Mouse (Mus musculus) lung, embryonic 16.5 days (tissue): Measurements from ENCODE around the gene Pdgfa. TPM values are rescaled to one million over a fixed set of nuclear protein-coding genes. Genes with fewer than 3 reads are reported as not detected.

Experiments used
- ATAC-seq: fragments of 200-750 bp; cut with Nextera tagmentation; 2 replicates; pipeline ENCODE4 v1.8.0; 2017; ENCODE audit warnings: low read depth, mild to moderate bottlenecking, moderate library complexity
- H3K27ac ChIP-seq: fragments of 300-500 bp; sonication (generic); 2 replicates; pipeline ENCODE4 v1.5.1; 2014; ENCODE audit warnings: mild to moderate bottlenecking, control low read depth, low read length
- H3K27me3 ChIP-seq: fragments of 300-500 bp; sonication (generic); 2 replicates; pipeline ENCODE4 v1.6.1; 2014; ENCODE audit warnings: low read depth, low read length, mixed read lengths; ENCODE audit not compliant: control insufficient read depth, insufficient read depth
- H3K36me3 ChIP-seq: fragments of 300-500 bp; sonication (generic); 2 replicates; pipeline ENCODE4 v1.6.1; 2014; ENCODE audit warnings: low read length; ENCODE audit not compliant: control insufficient read depth, insufficient read depth
- H3K4me1 ChIP-seq: fragments of 300-500 bp; sonication (generic); replicated peaks from 2 replicates; pipeline ENCODE4 v1.6.1; 2014; ENCODE audit warnings: low read length, mixed read lengths; ENCODE audit not compliant: control insufficient read depth, insufficient read depth
- H3K4me2 ChIP-seq: fragments of 300-500 bp; sonication (generic); 2 replicates; pipeline ENCODE4 v1.6.1; 2014; ENCODE audit warnings: low read depth, low read length, control low read depth
- H3K4me3 ChIP-seq: fragments of 300-500 bp; sonication (generic); 2 replicates; pipeline ENCODE4 v1.5.1; 2014; ENCODE audit warnings: mild to moderate bottlenecking, low read length, control low read depth
- H3K9ac ChIP-seq: fragments of 300-500 bp; sonication (generic); 2 replicates; pipeline ENCODE4 v1.6.1; 2014; ENCODE audit warnings: low read length, control low read depth
- H3K9me3 ChIP-seq: fragments of 300-500 bp; sonication (generic); 2 replicates; pipeline ENCODE4 v1.6.1; 2016; ENCODE audit warnings: low read length; ENCODE audit not compliant: control insufficient read depth
- WGBS: fragments of 180-500 bp; shearing (Covaris S2); extraction: QIAGEN DNeasy Blood & Tissue Kit; methylation state at CpG from one replicate; pipeline ENCODE4 v1.1.7; 2014; 5-methylcytosine and 5-hydroxymethylcytosine counted together
- polyA plus RNA-seq: library from polyadenylated mRNA; unstranded; fragments of >200 nt; fragmentation: Nextera tagmentation; extraction: Ambion mirVana; gene quantifications from 2 replicates; pipeline ENCODE4 v1.2.1, GENCODE M21; 2015

The Pdgfa gene
- polyA plus RNA-seq, 1 experiment from 2014 or later = 56.7 TPM

DNA sequence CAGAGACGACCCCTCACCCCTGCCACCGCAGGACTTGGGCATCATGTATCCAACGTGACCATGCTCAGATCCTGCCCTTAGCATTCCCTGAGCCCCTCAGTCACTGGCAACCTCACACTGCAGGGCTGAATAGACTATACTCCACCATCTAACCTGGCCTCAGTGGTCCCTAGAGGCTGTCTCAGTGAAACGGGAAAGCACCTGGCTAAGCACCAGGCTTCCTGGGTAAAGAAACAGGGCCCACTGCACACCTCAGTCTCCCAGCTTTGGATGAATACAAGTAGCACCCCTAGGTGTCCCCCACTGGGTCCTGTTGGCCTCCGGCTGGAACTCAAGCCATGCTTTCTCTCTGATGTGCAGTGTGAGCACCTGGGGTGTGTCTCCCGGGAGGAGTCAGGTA lies 23.7 kb downstream of the Pdgfa start:
- no peak overlapping the region for H3K9ac ChIP-seq
- H3K27me3 ChIP-seq = no peaks in the 10 kb centered on the region
- no peak overlapping the region for H3K4me3 ChIP-seq
- WGBS = 67% methylated on average over 6 of the region's 6 CpGs
- ATAC-seq = no peak
- H3K4me1 ChIP-seq = peaks cover 34% of the 10 kb centered on the region
- no peak overlapping the region for H3K27ac ChIP-seq
- H3K4me2 ChIP-seq = no peak overlapping the region
- no peaks in the 10 kb centered on the region for H3K9me3 ChIP-seq
- H3K36me3 ChIP-seq = 0 out of 2 replicates have a peak, but pooled peaks cover 4% of the 10 kb centered on the region

DNA sequence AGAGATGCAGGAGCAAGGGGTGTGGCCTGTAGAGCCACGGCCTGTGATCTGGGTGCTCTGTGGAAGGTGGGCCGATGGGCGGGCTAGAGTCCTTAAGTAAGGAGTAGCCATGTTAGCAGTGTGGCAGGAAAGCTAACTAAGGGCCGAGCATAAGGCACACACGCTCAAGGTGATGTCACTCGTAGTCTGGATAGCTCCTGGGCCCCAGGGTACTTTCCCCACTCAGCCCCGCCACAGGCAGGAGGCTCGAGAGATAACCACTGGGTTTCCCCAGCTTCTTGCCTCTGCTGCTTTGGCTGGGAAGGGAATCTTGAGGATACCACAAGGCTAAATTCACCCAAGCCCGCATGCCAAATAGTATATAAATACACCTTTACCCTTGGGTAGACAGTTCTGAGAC lies 25.8 kb downstream of the Pdgfa start:
- Histone ChIP-seq H3K27ac (peak overlapping the region; percentile 92), H3K9ac (no peak overlapping the region)
- WGBS = 51% methylated on average over 9 of the region's 9 CpGs

DNA sequence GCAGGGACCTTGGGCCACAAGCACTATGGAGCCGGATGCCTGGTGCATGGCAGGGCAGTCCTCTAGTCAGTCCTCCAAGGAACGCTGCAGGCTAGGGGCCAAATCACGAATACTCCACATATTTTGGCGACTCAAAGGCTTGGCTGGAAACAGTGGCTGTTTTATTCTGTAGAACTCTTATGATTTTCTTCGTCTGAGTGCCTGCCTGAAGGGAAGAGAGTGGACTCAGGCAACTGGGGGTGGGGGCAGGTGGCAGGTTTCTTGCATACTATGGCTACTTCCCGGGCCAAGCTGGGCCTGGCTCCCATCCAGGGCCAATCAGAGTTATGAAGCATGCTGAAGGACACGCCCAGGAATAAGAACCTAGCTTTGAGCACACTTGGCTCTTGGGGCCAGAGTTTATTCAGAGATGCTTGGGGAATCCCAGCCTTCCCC lies 27.1 kb downstream of the Pdgfa start:
- Histone ChIP-seq H3K4me1 (peaks cover 47% of the 10 kb centered on the region), H3K4me2 (no peak overlapping the region), H3K4me3 (no peak overlapping the region), H3K27me3 (no peaks in the 10 kb centered on the region), H3K36me3 (no peaks in the 10 kb centered on the region), H3K9ac (peak overlapping the region; percentile 37; the same call in 1 of the 2 replicates), H3K27ac (peak overlapping the region; percentile 92), H3K9me3 (no peaks in the 10 kb centered on the region)
- peak; percentile 87 for ATAC-seq
- 19% methylated on average over 7 of the region's 7 CpGs for WGBS

More for the DNA sequence above, 25.8 kb downstream of the Pdgfa start:
- Histone ChIP-seq H3K9me3 (no peaks in the 10 kb centered on the region), H3K36me3 (no peaks in the 10 kb centered on the region), H3K27me3 (no peaks in the 10 kb centered on the region), H3K4me2 (no peak overlapping the region), H3K4me3 (no peak overlapping the region), H3K4me1 (peaks cover 34% of the 10 kb centered on the region)
- ATAC-seq = no peak

DNA sequence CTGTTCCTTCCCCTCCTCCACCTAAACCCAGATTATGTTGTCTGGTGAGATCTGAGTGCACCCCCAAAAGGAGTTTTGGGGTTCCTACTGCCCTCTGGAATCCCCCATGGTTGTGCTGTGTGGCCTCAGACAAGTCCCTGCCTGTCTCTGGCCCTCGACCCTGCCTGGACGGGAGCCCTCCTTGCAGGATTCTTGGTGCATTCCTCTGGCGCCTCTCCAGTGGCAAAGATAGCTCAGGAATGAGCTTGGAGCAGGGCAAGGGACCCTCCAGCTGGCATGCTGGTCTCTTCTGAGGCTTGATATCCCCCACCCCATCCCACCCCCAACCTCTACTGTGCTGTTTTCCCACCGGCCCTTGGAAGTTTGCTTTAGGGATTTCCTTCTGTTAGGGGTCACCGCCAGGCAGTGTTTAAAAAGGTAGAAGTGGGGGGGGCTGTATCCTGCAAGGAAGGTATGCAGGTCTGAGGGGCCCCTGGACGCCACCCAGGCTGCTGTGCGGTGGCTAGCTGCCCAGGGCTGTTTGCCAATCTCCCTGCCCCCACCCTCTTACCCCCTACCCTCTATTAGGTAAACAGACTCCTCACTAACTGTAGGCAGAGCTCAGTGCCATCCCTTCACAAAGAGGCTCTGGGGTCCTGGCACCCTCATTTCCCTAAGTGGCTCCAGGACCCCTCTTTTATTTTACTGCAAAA lies 31.0 kb downstream of the Pdgfa start:
- WGBS = 15% methylated on average over 7 of the region's 7 CpGs
- H3K4me1 ChIP-seq = peaks cover 38% of the 10 kb centered on the region
- peak overlapping the region; percentile 9; the same call in 1 of the 2 replicates for H3K4me2 ChIP-seq
- no peaks in the 10 kb centered on the region for H3K27me3 ChIP-seq
- no peak overlapping the region for H3K4me3 ChIP-seq
- H3K36me3 ChIP-seq = no peaks in the 10 kb centered on the region
- no peaks in the 10 kb centered on the region for H3K9me3 ChIP-seq
- ATAC-seq = peak; percentile 37
- no peak overlapping the region for H3K9ac ChIP-seq
- peak overlapping the region; percentile 43 for H3K27ac ChIP-seq

DNA sequence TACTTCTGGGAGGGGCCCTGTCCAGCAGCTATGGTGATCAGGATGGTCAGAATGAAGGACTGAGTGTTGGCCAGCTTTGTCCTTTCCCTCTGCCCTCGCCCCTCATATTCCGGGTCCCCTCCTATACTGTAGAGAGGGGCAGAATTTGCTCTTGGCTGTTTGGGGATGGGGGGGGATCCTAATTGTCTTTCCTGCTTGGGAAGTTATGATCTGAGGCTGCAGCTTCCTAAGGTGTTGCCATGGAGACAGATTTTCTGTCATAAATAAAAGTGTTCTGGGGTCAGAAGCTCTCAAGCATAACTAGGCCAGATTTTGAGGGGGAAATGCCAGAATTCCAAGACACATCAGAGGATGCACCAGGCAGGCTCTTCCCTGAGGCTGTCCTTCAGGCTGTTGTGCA lies 31.6 kb downstream of the Pdgfa start:
- Histone ChIP-seq H3K4me2 (no peak overlapping the region), H3K27me3 (no peaks in the 10 kb centered on the region), H3K36me3 (no peaks in the 10 kb centered on the region), H3K4me1 (peaks cover 34% of the 10 kb centered on the region), H3K9ac (no peak overlapping the region), H3K27ac (peak overlapping the region; percentile 43), H3K4me3 (no peak overlapping the region), H3K9me3 (no peaks in the 10 kb centered on the region)
- ATAC-seq = no peak
- 49% methylated on average over 2 of the region's 2 CpGs for WGBS

DNA sequence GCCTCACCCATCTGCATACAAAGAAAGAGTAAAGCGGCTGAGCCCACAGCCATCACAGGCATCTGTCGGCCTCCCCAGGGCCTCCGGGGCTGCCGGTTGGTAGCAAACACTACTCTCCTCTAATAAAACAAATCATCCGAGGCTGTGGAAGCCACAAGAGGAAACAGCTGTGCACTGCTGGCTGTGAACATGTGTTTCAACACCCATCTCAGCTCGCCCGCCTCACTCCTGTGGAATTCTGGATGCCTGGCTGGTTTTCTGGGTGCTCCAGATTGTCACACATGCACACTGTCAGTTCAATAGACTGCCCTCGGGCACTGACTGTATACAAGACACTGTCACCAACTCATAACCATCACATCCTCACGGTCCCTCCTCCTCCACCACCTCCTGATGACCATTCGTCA lies 40.7 kb downstream of the Pdgfa start:
- Histone ChIP-seq H3K9ac (no peak overlapping the region), H3K27ac (no peak overlapping the region), H3K4me1 (peaks cover 20% of the 10 kb centered on the region), H3K27me3 (no peaks in the 10 kb centered on the region; the same call in 1 of the 2 replicates), H3K4me2 (no peak overlapping the region), H3K9me3 (no peaks in the 10 kb centered on the region), H3K36me3 (no peaks in the 10 kb centered on the region), H3K4me3 (no peak overlapping the region)
- ATAC-seq = peak; percentile 41
- WGBS = 12% methylated on average over 10 of the region's 10 CpGs

DNA sequence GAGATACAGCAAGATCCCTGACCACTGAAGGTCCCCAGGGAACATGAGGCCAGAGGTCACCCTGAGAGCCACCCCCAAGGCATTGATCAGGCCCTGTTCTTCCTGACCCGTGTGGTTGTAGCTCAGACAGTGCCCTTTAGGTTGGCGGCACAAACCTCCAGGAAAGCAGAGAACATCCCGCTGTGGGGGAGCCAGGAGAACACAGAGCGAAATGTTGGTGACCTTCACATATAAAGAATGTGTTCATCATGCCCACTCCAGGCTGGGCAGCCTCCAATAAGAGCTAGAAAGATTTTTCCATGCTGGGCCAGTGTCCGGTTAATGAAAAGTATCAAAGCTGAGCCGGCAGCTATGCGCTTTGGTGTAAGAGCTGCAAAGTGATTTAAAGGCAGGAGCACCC lies 43.2 kb downstream of the Pdgfa start:
- H3K9me3 ChIP-seq = no peaks in the 10 kb centered on the region
- no peaks in the 10 kb centered on the region for H3K36me3 ChIP-seq
- no peak for ATAC-seq
- no peak overlapping the region for H3K9ac ChIP-seq
- H3K4me1 ChIP-seq = peaks cover 27% of the 10 kb centered on the region
- WGBS = 86% methylated on average over 7 of the region's 7 CpGs
- H3K27ac ChIP-seq = no peak overlapping the region
- H3K4me3 ChIP-seq = no peak overlapping the region
- H3K27me3 ChIP-seq = no peaks in the 10 kb centered on the region; the same call in 1 of the 2 replicates
- no peak overlapping the region for H3K4me2 ChIP-seq

DNA sequence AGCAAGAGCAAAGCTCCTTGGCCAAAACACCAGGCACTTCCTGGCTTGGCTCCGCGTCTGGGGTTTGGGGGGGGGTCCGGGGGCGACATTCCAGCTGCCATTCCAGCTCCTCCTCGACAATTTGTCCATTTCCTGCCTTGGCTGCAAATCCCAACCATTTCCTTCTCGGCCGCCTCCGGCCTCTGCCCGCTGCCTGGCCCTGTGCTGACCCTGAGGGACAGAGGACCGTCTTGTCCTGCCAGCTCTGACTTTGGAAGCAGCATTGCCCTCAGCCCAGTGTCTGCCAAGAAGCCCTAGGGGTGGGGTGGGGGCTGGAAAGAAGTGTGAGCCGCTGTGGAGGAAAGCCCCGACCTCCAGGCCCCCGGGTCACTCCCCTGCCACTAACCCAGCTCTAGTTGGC lies 44.2 kb downstream of the Pdgfa start:
- 28% methylated on average over 13 of the region's 13 CpGs for WGBS

DNA sequence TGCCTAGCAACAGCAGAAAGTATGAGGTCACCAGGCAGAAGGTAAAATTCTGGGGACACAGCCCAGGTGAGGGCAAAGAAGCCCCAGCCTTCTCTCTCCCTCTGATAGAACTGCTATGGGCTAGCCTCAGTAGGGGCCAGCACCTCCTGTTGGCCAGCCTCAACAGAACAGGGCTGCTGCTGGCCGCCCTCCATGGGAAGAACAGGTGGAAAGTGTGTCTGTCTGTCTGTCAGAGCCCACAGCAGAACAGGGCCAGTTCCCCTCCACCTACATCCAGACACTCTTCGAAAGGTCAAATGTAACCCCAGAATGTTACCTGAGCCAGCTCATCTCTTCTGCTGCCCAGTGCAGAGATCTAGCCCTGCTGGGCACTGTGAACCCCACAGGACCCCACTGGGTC lies 45.9 kb downstream of the Pdgfa start:
- Histone ChIP-seq H3K27ac (no peak overlapping the region), H3K4me2 (no peak overlapping the region), H3K4me3 (no peak overlapping the region), H3K4me1 (peaks cover 39% of the 10 kb centered on the region), H3K36me3 (no peaks in the 10 kb centered on the region), H3K9ac (no peak overlapping the region), H3K9me3 (no peaks in the 10 kb centered on the region), H3K27me3 (no peaks in the 10 kb centered on the region)
- ATAC-seq = no peak
- WGBS = 88% methylated on average over 2 of the region's 2 CpGs

More for the DNA sequence above, 44.2 kb downstream of the Pdgfa start:
- Histone ChIP-seq H3K9ac (no peak overlapping the region), H3K27ac (0 out of 2 replicates have a peak overlapping the region, but pooled peaks have one; percentile 6), H3K4me3 (no peak overlapping the region), H3K27me3 (no peaks in the 10 kb centered on the region), H3K36me3 (no peaks in the 10 kb centered on the region), H3K4me1 (peaks cover 37% of the 10 kb centered on the region), H3K4me2 (no peak overlapping the region), H3K9me3 (no peaks in the 10 kb centered on the region)
- 0 out of 2 replicates have a peak, but pooled peaks have one; percentile 16 for ATAC-seq
